Mouse (Mus musculus) spleen, postnatal 14 days (tissue): ENCODE measurements around the gene Klhl22.

Experiments used
- DNase-seq, 2 experiments: peaks; one replicate each; pipeline ENCODE4 v3.0.0; 2021 to 2022; ENCODE audit warnings: low spot score in 2 of 2

Gene Klhl22

GRCm38 (mm10) chr16:17757756-17758155, 1.7 kb upstream of the Klhl22 start:
- DNase-seq, result no peak

GRCm38 (mm10) chr16:17758902-17759301, 516 bp upstream of the Klhl22 start:
- no peak for DNase-seq

- peak in 1 of 2 experiments; percentile 8 for DNase-seq
These were observed 449 bp downstream of the Klhl22 start for GRCm38 (mm10) chr16:17759813-17760321.

DNA sequence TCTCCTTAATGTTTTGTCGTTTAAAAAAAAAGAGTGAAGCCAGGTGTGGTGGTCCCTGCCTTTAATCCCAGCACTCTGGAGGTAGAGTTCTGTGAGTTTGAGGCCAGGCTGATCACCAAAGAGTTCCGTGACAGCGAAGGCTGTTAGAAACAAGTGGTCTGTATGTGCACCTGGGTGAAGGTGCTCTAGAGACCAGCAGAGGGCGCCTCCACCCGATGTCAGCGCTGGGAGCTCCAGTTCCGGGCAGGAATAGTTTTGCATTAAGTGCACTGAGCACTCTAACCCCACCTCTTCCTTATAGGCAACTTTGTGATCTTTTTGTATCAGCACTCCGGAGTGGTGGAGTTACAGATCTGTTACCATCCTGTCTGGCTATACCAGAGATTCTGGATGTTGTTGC, 1.2 kb downstream of the Klhl22 start:
- peak in 1 of 2 experiments; percentile 30 for DNase-seq

GRCm38 (mm10) chr16:17761074-17761473, 1.7 kb downstream of the Klhl22 start:
- no peak for DNase-seq

GRCm38 (mm10) chr16:17764108-17764511, 4.7 kb downstream of the Klhl22 start:
- DNase-seq, result no peak

- no peak for DNase-seq
These were observed 9.4 kb downstream of the Klhl22 start for GRCm38 (mm10) chr16:17768834-17769233.

- DNase-seq, result no peak
These were observed 11.9 kb downstream of the Klhl22 start for GRCm38 (mm10) chr16:17771117-17771865.

DNA sequence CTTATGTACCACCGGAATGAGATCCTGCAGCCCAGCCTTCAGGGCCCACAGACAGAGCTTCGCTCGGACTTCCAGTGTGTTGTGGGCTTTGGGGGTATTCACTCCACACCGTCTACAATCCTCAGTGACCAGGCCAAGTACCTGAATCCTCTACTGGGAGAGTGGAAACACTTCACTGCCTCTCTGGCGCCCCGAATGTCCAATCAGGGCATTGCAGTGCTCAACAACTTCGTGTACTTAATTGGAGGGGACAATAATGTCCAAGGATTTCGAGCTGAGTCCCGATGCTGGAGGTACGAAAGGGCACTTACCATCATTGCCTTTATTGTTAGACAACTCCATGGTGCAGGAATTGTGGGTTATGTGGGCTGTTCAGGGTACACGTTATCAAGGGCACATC, 17.4 kb downstream of the Klhl22 start:
- DNase-seq, result no peak

DNA sequence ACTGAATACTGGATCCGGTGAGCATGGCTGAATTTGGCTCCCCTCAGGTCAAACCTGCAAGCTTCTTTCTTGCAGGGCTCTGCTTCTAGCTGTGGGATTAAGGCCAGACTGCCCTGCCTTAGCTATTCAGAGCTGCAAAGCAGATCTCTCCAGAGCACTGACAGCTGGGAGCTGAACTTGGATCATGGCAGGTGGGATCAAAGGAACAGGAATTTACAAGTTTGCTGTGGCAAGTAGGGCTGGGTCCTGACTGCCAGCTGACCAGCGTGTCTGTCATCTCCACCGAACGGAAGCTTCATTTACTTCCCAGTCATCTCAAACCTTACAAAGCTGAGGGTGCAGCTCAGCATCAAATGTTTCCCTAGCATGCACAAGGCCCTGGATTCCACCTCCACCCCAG, 18.8 kb downstream of the Klhl22 start:
- DNase-seq, result no peak

- no peak for DNase-seq
These were observed 20.3 kb downstream of the Klhl22 start for GRCm38 (mm10) chr16:17779692-17780091.

GRCm38 (mm10) chr16:17785337-17785736, 25.9 kb downstream of the Klhl22 start:
- no peak for DNase-seq

DNA sequence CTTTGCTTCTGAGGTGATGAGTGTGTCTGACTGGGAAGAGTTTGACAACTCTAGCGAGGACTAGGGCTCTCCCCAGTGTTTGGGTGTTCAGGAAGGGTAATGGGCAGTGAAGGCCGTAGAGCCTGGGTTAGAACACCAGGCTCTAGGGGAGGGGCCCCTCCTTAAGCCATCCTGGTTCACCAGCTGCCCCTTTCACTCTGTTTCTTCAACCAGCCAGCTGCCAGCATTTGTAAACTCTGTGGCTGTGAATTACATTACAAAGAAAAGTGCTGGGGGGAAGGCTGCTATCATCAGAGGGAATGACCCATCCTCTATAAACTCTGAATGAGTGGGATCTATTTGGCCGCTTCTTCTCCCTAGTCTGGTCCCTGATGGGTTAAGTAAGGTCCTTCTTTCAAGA, 33.3 kb downstream of the Klhl22 start:
- no peak for DNase-seq

- DNase-seq, result no peak
These were observed 34.6 kb downstream of the Klhl22 start for GRCm38 (mm10) chr16:17794047-17794446.

DNA sequence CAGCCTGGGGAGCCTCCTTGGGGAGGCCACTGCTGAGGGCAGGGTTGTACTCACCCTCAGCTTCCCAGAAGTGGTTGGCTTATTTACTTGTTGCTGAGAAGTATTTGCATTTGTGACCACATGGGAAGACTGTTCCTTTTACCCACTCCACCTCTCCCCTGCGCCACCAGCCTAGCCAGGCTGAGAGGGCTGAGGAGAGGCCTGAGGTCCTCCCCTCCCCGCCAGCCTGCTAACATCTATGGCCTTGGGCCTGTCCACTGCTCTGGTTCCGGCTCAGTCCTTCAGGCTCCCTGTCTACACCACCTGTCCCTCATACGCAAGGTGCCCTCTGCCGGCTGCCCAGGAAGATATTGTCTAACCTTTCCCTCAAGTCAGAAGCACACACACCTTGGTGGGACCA, 36.2 kb downstream of the Klhl22 start:
- no peak for DNase-seq

DNA sequence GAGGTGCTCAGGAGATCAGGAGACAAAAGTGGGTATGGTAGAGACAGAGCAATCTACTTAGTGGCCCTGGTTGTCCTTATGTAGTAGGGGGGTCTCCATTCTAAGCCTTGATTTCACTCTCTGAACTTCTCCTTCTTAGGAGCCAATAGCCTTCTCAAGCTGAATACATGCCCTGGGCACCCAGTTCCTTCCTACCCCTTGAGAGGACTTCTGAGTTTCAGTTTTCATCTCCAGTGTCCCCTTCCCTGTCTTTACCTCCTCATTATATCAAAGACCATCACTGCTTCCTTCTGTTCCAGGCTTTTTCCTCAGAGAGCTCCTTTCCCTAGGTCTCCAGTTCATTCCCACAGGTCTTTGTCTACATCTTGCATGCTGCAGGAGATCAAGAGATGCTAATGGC, 37.1 kb downstream of the Klhl22 start:
- DNase-seq, result no peak

- DNase-seq, result no peak
These were observed 37.8 kb downstream of the Klhl22 start, which contains the start of gene Scarf2 for GRCm38 (mm10) chr16:17796971-17797811. Gene Scarf2, plus strand, starts transcription at chr16:17797282.

DNA sequence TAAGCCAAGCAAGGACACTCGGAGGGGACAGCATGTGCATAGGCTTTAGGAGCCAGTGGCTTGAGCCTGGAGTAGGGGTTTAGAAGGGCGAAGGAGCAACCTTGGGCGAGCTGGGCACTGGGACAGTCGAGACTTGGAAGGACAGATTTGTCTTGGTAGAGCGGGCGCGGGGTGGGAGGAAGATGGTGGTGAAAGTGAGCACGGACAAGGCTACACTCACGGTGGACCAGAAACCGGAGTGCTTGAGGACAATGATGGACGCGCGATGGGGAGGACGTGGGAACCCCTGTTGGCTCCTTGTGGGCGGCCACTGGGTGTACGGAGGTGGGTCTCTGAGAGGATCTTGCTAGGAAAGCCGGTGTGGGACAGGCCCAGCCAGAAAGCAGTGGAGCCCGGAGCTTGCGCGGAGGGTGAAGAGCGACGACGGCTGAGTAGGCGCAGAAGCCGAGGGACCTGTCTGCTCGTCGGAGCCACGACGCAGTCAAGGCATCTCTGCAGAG, 38.4 kb downstream of the Klhl22 start:
- no peak for DNase-seq

DNA sequence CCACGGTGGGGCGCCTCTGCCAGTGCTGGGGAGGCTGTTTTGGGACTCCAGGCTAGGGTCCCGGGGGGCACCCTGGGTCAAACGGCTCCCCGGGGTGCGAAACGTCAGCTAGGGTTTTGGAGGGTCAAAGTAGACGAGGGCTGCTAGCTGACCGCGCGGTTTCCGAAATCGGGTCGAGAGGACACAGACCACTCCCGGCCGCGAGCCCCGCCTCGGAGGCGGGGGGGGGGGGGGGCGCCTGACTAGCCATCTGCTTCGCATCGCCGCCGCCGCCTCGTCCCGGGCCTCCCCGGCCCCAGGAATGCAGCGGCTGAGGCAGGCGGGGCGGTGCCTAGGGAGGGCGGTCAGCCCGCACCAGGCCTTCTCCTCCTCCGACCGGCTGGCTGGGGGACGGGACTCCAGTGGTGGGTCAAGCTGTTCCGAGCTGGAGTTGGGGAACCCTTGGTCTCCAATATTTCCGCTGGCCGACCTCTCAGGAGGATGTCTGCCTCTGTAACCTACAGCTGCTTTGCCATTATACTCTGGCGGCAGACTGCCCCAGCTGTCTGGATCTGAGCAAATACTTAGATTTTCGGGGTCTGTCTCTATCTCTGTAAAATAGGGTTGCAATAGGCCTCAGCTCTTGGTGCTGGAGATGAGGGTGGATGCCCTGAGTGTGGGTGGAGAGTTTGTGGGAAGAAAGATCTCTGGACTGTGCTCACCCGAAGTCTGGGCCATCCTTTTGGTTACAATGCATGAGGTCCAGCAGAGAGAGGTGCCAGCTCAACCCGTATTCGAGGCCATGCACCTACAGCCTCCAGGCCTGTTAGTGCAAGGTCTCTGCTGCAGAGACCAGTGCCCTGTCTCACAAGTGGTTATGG, 39.1 kb downstream of the Klhl22 start:
- no peak for DNase-seq

DNA sequence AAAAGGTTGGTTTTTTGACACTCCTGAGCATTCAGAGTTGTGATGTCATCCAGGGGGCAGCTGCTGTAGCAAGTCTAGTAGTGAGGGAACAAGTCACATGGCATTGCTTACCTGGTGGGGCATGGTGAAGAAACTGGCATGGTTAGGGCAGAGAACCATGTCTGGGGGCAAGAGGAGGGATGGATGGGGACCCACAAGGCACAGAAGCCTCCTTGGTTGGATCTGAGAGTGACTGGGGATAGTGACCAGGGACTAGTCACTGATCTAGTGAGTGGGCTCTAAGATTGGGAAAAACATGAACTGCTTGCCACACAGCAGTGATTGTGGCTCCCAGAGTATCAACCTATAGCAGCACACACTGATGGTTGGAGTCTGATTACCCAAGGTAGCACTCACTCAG, 40.2 kb downstream of the Klhl22 start:
- DNase-seq, result no peak

GRCm38 (mm10) chr16:17801777-17802455, 42.5 kb downstream of the Klhl22 start:
- no peak for DNase-seq
